In genomic region chr5:121399540-121399939, GRCm38 (mm10) we compare ENCODE assay signal across 9 mouse cellular contexts. TPM values are rescaled to one million over a fixed set of nuclear protein-coding genes. Genes with fewer than 3 reads are reported as not detected.
DNase-seq lines count a peak whose midpoint lies in the region; ATAC-seq and TF ChIP-seq lines count a peak whose summit lies in the region.
"Had no signal": no experiment of that assay in that cellular context is flagged by ENCODE, and none has a peak within 500 bp of the region (broad histone marks: within the 10 kb centered on the region; RNA-seq: fewer than 3 reads in every experiment).

No protein-coding gene starts in this region.

- H3K27ac ChIP-seq in liver, adult 2 months (replicated peaks; ENCODE audit: insufficient read depth, low read depth, low read length): peak overlapping the region; percentile 10; the same call in 1 of the 2 replicates
- H3K27ac ChIP-seq in embryonic facial prominence, embryonic 12.5 days: no peak overlapping the region
- no peak overlapping the region for H3K27ac ChIP-seq in limb, embryonic 13.5 days
- no peak overlapping the region for H3K27ac ChIP-seq in neural tube, embryonic 15.5 days (replicated peaks)

- no peaks in the 10 kb centered on the region for H3K36me3 ChIP-seq in liver, adult 2 months (ENCODE audit: control insufficient read depth, insufficient read depth, low read length)
- H3K36me3 ChIP-seq in embryonic facial prominence, embryonic 12.5 days: peaks cover 13% of the 10 kb centered on the region; the same call in 1 of the 2 replicates
- peaks cover 20% of the 10 kb centered on the region for H3K36me3 ChIP-seq in limb, embryonic 13.5 days
- peaks cover 9% of the 10 kb centered on the region; the same call in 1 of the 2 replicates for H3K36me3 ChIP-seq in neural tube, embryonic 15.5 days

- H3K4me1 ChIP-seq in liver, adult 2 months (ENCODE audit: control insufficient read depth, insufficient read depth, low read length): peaks cover 24% of the 10 kb centered on the region
- peaks cover 11% of the 10 kb centered on the region for H3K4me1 ChIP-seq in embryonic facial prominence, embryonic 12.5 days
- peaks cover 17% of the 10 kb centered on the region for H3K4me1 ChIP-seq in limb, embryonic 13.5 days
- peaks cover 29% of the 10 kb centered on the region for H3K4me1 ChIP-seq in neural tube, embryonic 15.5 days

- no peak overlapping the region for H3K9ac ChIP-seq in liver, adult 2 months (ENCODE audit: low read depth, low read length)
- no peak overlapping the region for H3K9ac ChIP-seq in embryonic facial prominence, embryonic 12.5 days
- peak overlapping the region; percentile 89; the same call in 1 of the 2 replicates for H3K9ac ChIP-seq in limb, embryonic 13.5 days
- H3K9ac ChIP-seq in neural tube, embryonic 15.5 days (replicated peaks): no peak overlapping the region

- no peak overlapping the region for H3K4me3 ChIP-seq in liver, adult 2 months (ENCODE audit: insufficient read depth, low read depth, low read length)
- peak overlapping the region; percentile 67; the same call in 1 of the 2 replicates for H3K4me3 ChIP-seq in embryonic facial prominence, embryonic 12.5 days
- peak overlapping the region; percentile 97; the same call in 1 of the 2 replicates for H3K4me3 ChIP-seq in limb, embryonic 13.5 days
- peak overlapping the region; percentile 96; the same call in 1 of the 2 replicates for H3K4me3 ChIP-seq in neural tube, embryonic 15.5 days (replicated peaks)

- no peak for ATAC-seq in embryonic facial prominence, embryonic 12.5 days (ENCODE audit: insufficient number of reproducible peaks, insufficient read depth, low FRiP score, low TSS enrichment)
- ATAC-seq in limb, embryonic 13.5 days (ENCODE audit: low FRiP score, low read depth): no peak
- no peak for ATAC-seq in neural tube, embryonic 15.5 days (ENCODE audit: low FRiP score)

- DNase-seq in liver, adult 2 months (ENCODE audit: extremely low read depth, low read depth, low spot score): no peak
- DNase-seq in liver: no peak
- DNase-seq in adrenal gland, postnatal 25 days: no peak
- DNase-seq in MN1 (ENCODE audit: low spot score): no peak
- DNase-seq in frontal cortex, adult 2 months (ENCODE audit: extremely low spot score in 1 of 2, low spot score in 1 of 2): no peak
- DNase-seq: kidney, adult 11 months had no signal

- WGBS in liver, adult 2 months: 61% methylated on average over 5 of the region's 5 CpGs
- 83% methylated on average over 5 of the region's 5 CpGs for WGBS in embryonic facial prominence, embryonic 12.5 days
- 88% methylated on average over 5 of the region's 5 CpGs for WGBS in limb, embryonic 13.5 days
- WGBS in neural tube, embryonic 15.5 days: 91% methylated on average over 5 of the region's 5 CpGs

- peaks cover 42% of the 10 kb centered on the region for H3K79me2 ChIP-seq in liver, adult 2 months (ENCODE audit: control insufficient read depth, insufficient read depth, low read length)

- TF ChIP-seq POLR2A in liver, adult 2 months (IDR thresholded peaks at IDR 0.05; ENCODE audit: extremely low read depth, insufficient read depth, low read length): no peak

- no peaks in the 10 kb centered on the region for H3K27me3 ChIP-seq in liver, adult 2 months (ENCODE audit: control insufficient read depth, insufficient read depth, low read length)
- no peaks in the 10 kb centered on the region for H3K27me3 ChIP-seq in embryonic facial prominence, embryonic 12.5 days
- no peaks in the 10 kb centered on the region for H3K27me3 ChIP-seq in limb, embryonic 13.5 days
- H3K27me3 ChIP-seq in neural tube, embryonic 15.5 days (replicated peaks): no peaks in the 10 kb centered on the region

- H3K9me3 ChIP-seq in embryonic facial prominence, embryonic 12.5 days: no peaks in the 10 kb centered on the region
- no peaks in the 10 kb centered on the region for H3K9me3 ChIP-seq in limb, embryonic 13.5 days
- H3K9me3 ChIP-seq in neural tube, embryonic 15.5 days (replicated peaks): no peaks in the 10 kb centered on the region

- peak overlapping the region; percentile 95 for H3K4me2 ChIP-seq in embryonic facial prominence, embryonic 12.5 days (replicated peaks)
- peak overlapping the region; percentile 89 for H3K4me2 ChIP-seq in limb, embryonic 13.5 days (replicated peaks)
- peak overlapping the region; percentile 74 for H3K4me2 ChIP-seq in neural tube, embryonic 15.5 days

- TF ChIP-seq CTCF in liver, adult 2 months (IDR thresholded peaks at IDR 0.05; ENCODE audit: low read depth, low read length): no peak

RNA-seq across cellular contexts. Expression of gene Naa25, which starts 1.8 kb away (rescaled TPM):
- 8.6 and 8.9 TPM in 2 replicates for total RNA-seq in liver, adult 2 months (2014; rRNA removed)
- 5.8 and 7.6 TPM in 2 replicates for polyA plus RNA-seq in liver, adult 2 months (2012; rRNA removed)
- polyA plus RNA-seq in embryonic facial prominence, embryonic 12.5 days (2016; fragmentation: Nextera tagmentation; extraction: Ambion mirVana): 40.7 and 41.8 TPM in 2 replicates
- polyA plus RNA-seq in limb, embryonic 13.5 days (2015; fragmentation: Nextera tagmentation; extraction: Ambion mirVana): 38.3 and 40.6 TPM in 2 replicates
- polyA plus RNA-seq in neural tube, embryonic 15.5 days (2015; fragmentation: Nextera tagmentation; extraction: Ambion mirVana): 56.6 and 59.4 TPM in 2 replicates
- total RNA-seq in adrenal gland, postnatal 25 days (2021): 35.2 and 38.6 TPM in 2 replicates
- polyA plus RNA-seq in frontal cortex, adult 2 months (2012; rRNA removed): 21.6 and 25.5 TPM in 2 replicates

RNA-seq across cellular contexts. Expression of gene Trafd1, which starts 14.1 kb away (rescaled TPM):
- 49.5 and 53.7 TPM in 2 replicates for total RNA-seq in liver, adult 2 months (2014; rRNA removed)
- polyA plus RNA-seq in liver, adult 2 months (2012; rRNA removed): 53.2 and 67.0 TPM in 2 replicates
- 81.0 and 87.6 TPM in 2 replicates for polyA plus RNA-seq in embryonic facial prominence, embryonic 12.5 days (2016; fragmentation: Nextera tagmentation; extraction: Ambion mirVana)
- 78.5 and 78.9 TPM in 2 replicates for polyA plus RNA-seq in limb, embryonic 13.5 days (2015; fragmentation: Nextera tagmentation; extraction: Ambion mirVana)
- 115 and 117 TPM in 2 replicates for polyA plus RNA-seq in neural tube, embryonic 15.5 days (2015; fragmentation: Nextera tagmentation; extraction: Ambion mirVana)
- total RNA-seq in adrenal gland, postnatal 25 days (2021): 28.1 and 50.7 TPM in 2 replicates
- 163 and 173 TPM in 2 replicates for polyA plus RNA-seq in frontal cortex, adult 2 months (2012; rRNA removed)

RNA-seq across cellular contexts. Expression of gene Tmem116, which starts 52.2 kb away (rescaled TPM):
- not detected in 2 replicates for total RNA-seq in liver, adult 2 months (2014; rRNA removed)
- polyA plus RNA-seq in liver, adult 2 months (2012; rRNA removed): 0.20 and 0.21 TPM in 2 replicates
- 1.3 and 1.4 TPM in 2 replicates for polyA plus RNA-seq in embryonic facial prominence, embryonic 12.5 days (2016; fragmentation: Nextera tagmentation; extraction: Ambion mirVana)
- 1.8 and 2.5 TPM in 2 replicates for polyA plus RNA-seq in limb, embryonic 13.5 days (2015; fragmentation: Nextera tagmentation; extraction: Ambion mirVana)
- polyA plus RNA-seq in neural tube, embryonic 15.5 days (2015; fragmentation: Nextera tagmentation; extraction: Ambion mirVana): 1.8 TPM in 2 replicates
- 5.5 and 8.1 TPM in 2 replicates for total RNA-seq in adrenal gland, postnatal 25 days (2021)
- polyA plus RNA-seq in frontal cortex, adult 2 months (2012; rRNA removed): 6.9 and 9.2 TPM in 2 replicates

RNA-seq across cellular contexts. Expression of gene Erp29, which starts 52.8 kb away (rescaled TPM):
- 21.9 and 30.0 TPM in 2 replicates for total RNA-seq in liver, adult 2 months (2014; rRNA removed)
- polyA plus RNA-seq in liver, adult 2 months (2012; rRNA removed): 21.5 and 27.1 TPM in 2 replicates
- polyA plus RNA-seq in embryonic facial prominence, embryonic 12.5 days (2016; fragmentation: Nextera tagmentation; extraction: Ambion mirVana): 135 and 137 TPM in 2 replicates
- polyA plus RNA-seq in limb, embryonic 13.5 days (2015; fragmentation: Nextera tagmentation; extraction: Ambion mirVana): 158 and 161 TPM in 2 replicates
- polyA plus RNA-seq in neural tube, embryonic 15.5 days (2015; fragmentation: Nextera tagmentation; extraction: Ambion mirVana): 183 and 192 TPM in 2 replicates
- 96.8 and 103 TPM in 2 replicates for total RNA-seq in adrenal gland, postnatal 25 days (2021)
- polyA plus RNA-seq in frontal cortex, adult 2 months (2012; rRNA removed): 93.6 and 116 TPM in 2 replicates
